Mouse (Mus musculus): ENCODE data around the gene Cfap206. TPM values are rescaled to one million over a fixed set of nuclear protein-coding genes. Genes with fewer than 3 reads are reported as not detected.

Cfap206 gene
- polyA plus RNA-seq, 1 experiment = 0.04 TPM

GRCm38 (mm10) chr4:34640731-34641130 lies 89.3 kb downstream of the Cfap206 start:
- no peak overlapping the region for H3K4me3 ChIP-seq (ENCODE audit: insufficient read depth, poor library complexity, severe bottlenecking)

DNA sequence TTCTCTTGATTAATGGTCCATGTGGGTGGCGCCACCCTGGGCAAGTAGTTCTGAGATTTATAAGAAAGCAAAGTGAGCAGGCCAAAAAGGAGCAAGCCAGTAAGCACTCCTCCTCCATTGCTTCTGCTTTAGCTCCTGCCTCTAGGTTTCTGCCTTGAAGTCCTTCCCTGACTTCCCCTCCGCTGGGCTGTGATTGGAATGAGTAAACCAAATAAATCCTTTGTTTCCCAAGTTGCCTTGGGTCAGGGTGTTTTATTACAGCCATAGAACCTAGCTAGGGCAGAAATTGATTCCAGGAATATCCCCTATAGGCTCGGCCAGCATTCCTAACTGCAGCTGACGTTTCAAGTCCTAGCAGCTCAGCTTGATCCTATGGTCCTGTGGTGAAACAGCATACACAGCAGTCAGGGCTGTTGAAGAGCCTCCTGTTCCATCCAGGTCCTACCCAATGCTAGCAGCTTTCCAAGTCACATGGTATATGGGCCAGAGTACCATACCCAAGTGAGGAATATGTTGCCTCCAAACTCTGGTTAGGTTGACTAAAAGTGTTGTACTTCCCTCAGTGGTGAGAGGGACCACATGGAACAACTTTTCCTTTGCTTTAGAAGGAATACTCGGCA lies 90.2 kb downstream of the Cfap206 start:
- Histone ChIP-seq H3ac (ENCODE audit: control insufficient read depth, insufficient read length, low read depth) (no peak overlapping the region), H3K36me3 (ENCODE audit: control insufficient read depth, insufficient read depth) (peaks cover 20% of the 10 kb centered on the region), H3K4me3 (ENCODE audit: insufficient read depth, poor library complexity, severe bottlenecking) (no peak overlapping the region), H3K79me3 (ENCODE audit: low read depth) (no peaks in the 10 kb centered on the region), H3K27me3 (ENCODE audit: control insufficient read depth, insufficient read depth, insufficient read length) (no peaks in the 10 kb centered on the region), H3K79me2 (ENCODE audit: control insufficient read depth, insufficient read depth) (no peaks in the 10 kb centered on the region)
- no peak for TF ChIP-seq CTCF (IDR thresholded peaks at IDR 0.05; ENCODE audit: control insufficient read depth, insufficient read depth, insufficient read length)

More at GRCm38 (mm10) chr4:34640731-34641130, 89.3 kb downstream of the Cfap206 start:
- Histone ChIP-seq H3K27me3 (ENCODE audit: control insufficient read depth, insufficient read depth, insufficient read length) (no peaks in the 10 kb centered on the region), H3K79me2 (ENCODE audit: control insufficient read depth, insufficient read depth) (no peaks in the 10 kb centered on the region), H3K79me3 (ENCODE audit: low read depth) (no peaks in the 10 kb centered on the region), H3K36me3 (ENCODE audit: control insufficient read depth, insufficient read depth) (peaks cover 20% of the 10 kb centered on the region), H3ac (ENCODE audit: control insufficient read depth, insufficient read length, low read depth) (no peak overlapping the region)
- TF ChIP-seq MYOG (IDR thresholded peaks at IDR 0.05; ENCODE audit: control insufficient read depth, extremely low read depth, insufficient read length) = no peak
- TF ChIP-seq MYOD1 (IDR thresholded peaks at IDR 0.05; ENCODE audit: control insufficient read depth, insufficient read length, low read depth) = no peak
- TF ChIP-seq CEBPB (IDR thresholded peaks at IDR 0.05; ENCODE audit: low read depth) = no peak
- no peak for TF ChIP-seq CTCF (IDR thresholded peaks at IDR 0.05; ENCODE audit: control insufficient read depth, insufficient read depth, insufficient read length)
- no peak for TF ChIP-seq FOSL1 (IDR thresholded peaks at IDR 0.05; ENCODE audit: insufficient read depth, low read length, poor library complexity, severe bottlenecking)
- no peak for TF ChIP-seq MAX (IDR thresholded peaks at IDR 0.05)

Other genes starting within 250 kb of the Cfap206 start
- gene Akirin2, start 179.3 kb downstream of the Cfap206 start, polyA plus RNA-seq (2012; fragmentation: generic; extraction: Trizol) = 59.6 TPM
- 14.2 TPM for gene Orc3, start 115.3 kb downstream of the Cfap206 start, polyA plus RNA-seq (2012; fragmentation: generic; extraction: Trizol)
- 9.7 TPM for gene Rars2, start 115.2 kb downstream of the Cfap206 start, polyA plus RNA-seq (2012; fragmentation: generic; extraction: Trizol)
- gene Slc35a1, start 42.8 kb downstream of the Cfap206 start, polyA plus RNA-seq (2012; fragmentation: generic; extraction: Trizol) = 18.4 TPM
- not detected for gene Gm136, start 26.1 kb upstream of the Cfap206 start, polyA plus RNA-seq (2012; fragmentation: generic; extraction: Trizol)
- 11.1 TPM for gene Smim8, start 48.2 kb upstream of the Cfap206 start, polyA plus RNA-seq (2012; fragmentation: generic; extraction: Trizol)
- gene Zfp292, start 152.8 kb upstream of the Cfap206 start, polyA plus RNA-seq (2012; fragmentation: generic; extraction: Trizol) = 1.7 TPM
- gene Cga, start 163.6 kb upstream of the Cfap206 start, polyA plus RNA-seq (2012; fragmentation: generic; extraction: Trizol) = not detected

All from C2C12 (cell line).